Mouse (Mus musculus) midbrain, embryonic 13.5 days (tissue): ENCODE results near the gene Dixdc1. TPM values are rescaled to one million over a fixed set of nuclear protein-coding genes. Genes with fewer than 3 reads are reported as not detected.
A peak's percentile ranks its signal among the peaks of the same experiment; 100 is the strongest.

Experiments
- ATAC-seq: fragments of 200-750 bp; cut with Nextera tagmentation; 2 replicates; pipeline ENCODE4 v1.8.0; 2017; ENCODE audit warnings: mild to moderate bottlenecking, moderate TSS enrichment, moderate library complexity
- H3K27ac ChIP-seq: fragments of 300-500 bp; sonication (generic); 2 replicates; pipeline ENCODE4 v1.5.1; 2015; ENCODE audit warnings: inconsistent platforms, mild to moderate bottlenecking, moderate library complexity
- H3K27me3 ChIP-seq: fragments of 300-500 bp; sonication (generic); 2 replicates; pipeline ENCODE4 v1.6.1; 2015; ENCODE audit warnings: mild to moderate bottlenecking, inconsistent platforms
- H3K36me3 ChIP-seq: fragments of 300-500 bp; sonication (generic); 2 replicates; pipeline ENCODE4 v1.6.1; 2015; ENCODE audit warnings: mild to moderate bottlenecking, inconsistent platforms
- H3K4me1 ChIP-seq: fragments of 300-500 bp; sonication (generic); replicated peaks from 2 replicates; pipeline ENCODE4 v1.6.1; 2015; ENCODE audit warnings: inconsistent platforms
- H3K4me2 ChIP-seq: fragments of 300-500 bp; sonication (generic); replicated peaks from 2 replicates; pipeline ENCODE4 v1.6.1; 2015; ENCODE audit warnings: moderate library complexity, mild to moderate bottlenecking, inconsistent platforms
- H3K4me3 ChIP-seq: fragments of 300-500 bp; sonication (generic); replicated peaks from 2 replicates; pipeline ENCODE4 v1.5.1; 2015; ENCODE audit warnings: mild to moderate bottlenecking, inconsistent platforms
- H3K9ac ChIP-seq: fragments of 300-500 bp; sonication (generic); replicated peaks from 2 replicates; pipeline ENCODE4 v1.6.1; 2015; ENCODE audit warnings: mild to moderate bottlenecking, inconsistent platforms
- H3K9me3 ChIP-seq: fragments of 300-500 bp; sonication (generic); 2 replicates; pipeline ENCODE4 v1.6.1; 2016; ENCODE audit warnings: mild to moderate bottlenecking, inconsistent platforms
- WGBS: fragments of 180-500 bp; shearing (Covaris S2); methylation state at CpG from one replicate; pipeline ENCODE4 v1.1.7; 2015; 5-methylcytosine and 5-hydroxymethylcytosine counted together
- polyA plus RNA-seq: library from polyadenylated mRNA; unstranded; fragments of >200 nt; fragmentation: Nextera tagmentation; extraction: Ambion mirVana; gene quantifications from 2 replicates; pipeline ENCODE4 v1.2.1, GENCODE M21; 2015

The Dixdc1 gene
- polyA plus RNA-seq, 1 experiment from 2014 or later = 33.4 TPM

DNA sequence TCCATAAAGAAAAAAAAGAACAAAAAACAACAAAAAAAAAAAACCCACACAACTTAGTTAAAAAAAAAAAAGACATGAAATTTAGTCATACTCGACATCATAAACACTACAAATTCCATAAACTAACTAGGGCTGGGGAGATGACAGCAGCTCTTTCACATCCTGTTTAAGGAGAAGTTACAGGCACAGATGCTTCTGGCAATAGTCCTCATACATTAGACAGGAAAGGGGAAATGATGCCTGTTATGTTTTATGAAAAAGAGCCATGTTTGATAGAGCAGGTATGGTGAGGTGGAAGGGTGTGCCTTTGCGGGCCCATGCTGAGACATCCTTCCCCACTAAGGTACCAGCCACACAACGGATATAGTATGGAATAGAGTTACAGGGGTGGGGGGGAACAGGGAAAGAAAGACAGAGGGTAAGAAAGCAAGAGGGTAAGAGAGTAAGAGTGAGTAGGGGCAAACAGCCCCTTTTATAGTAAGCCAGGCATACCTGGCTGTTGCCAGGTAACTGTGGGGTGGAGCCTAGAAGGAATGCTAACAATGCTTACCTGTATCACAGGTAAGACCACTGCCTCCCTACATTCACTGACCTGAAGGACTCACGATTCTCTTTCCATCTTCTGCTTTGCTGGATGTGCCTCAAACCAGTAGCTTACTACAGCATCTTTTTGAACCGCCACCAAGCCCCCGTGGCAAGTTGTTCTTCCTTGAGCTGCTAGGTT, 22.4 kb upstream of the Dixdc1 start:
- Histone ChIP-seq H3K4me2 (no peak overlapping the region), H3K9ac (no peak overlapping the region), H3K27me3 (no peaks in the 10 kb centered on the region), H3K36me3 (0 out of 2 replicates have a peak, but pooled peaks cover 2% of the 10 kb centered on the region), H3K4me1 (no peaks in the 10 kb centered on the region), H3K4me3 (no peak overlapping the region), H3K9me3 (no peaks in the 10 kb centered on the region), H3K27ac (no peak overlapping the region)
- no peak for ATAC-seq
- WGBS = 71% methylated on average over 6 of the region's 6 CpGs

DNA sequence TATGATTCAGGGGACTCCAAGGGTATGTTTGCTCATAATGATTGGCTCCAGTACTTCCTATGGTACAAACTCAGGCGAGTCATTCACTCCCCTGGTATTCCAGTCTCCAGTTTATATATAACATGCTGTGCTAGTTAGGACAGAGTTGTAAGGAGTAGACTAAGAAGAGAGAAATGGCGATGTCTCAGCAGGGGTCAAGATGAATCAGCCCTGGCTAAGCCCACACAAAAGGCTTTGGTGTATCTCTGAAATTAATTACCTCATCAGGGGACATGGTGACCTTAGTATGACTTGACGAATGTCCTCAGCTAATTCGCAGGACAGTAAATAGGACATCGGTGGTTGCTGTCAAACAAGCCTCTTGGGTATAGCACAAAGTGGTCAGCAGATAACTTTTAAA, 17.4 kb upstream of the Dixdc1 start:
- H3K9ac ChIP-seq = no peak overlapping the region
- no peak for ATAC-seq
- H3K4me1 ChIP-seq = no peaks in the 10 kb centered on the region
- H3K4me2 ChIP-seq = no peak overlapping the region
- H3K27ac ChIP-seq = no peak overlapping the region
- H3K9me3 ChIP-seq = no peaks in the 10 kb centered on the region
- 54% methylated on average over 5 of the region's 5 CpGs for WGBS
- no peaks in the 10 kb centered on the region for H3K27me3 ChIP-seq
- H3K4me3 ChIP-seq = no peak overlapping the region
- H3K36me3 ChIP-seq = no peaks in the 10 kb centered on the region

DNA sequence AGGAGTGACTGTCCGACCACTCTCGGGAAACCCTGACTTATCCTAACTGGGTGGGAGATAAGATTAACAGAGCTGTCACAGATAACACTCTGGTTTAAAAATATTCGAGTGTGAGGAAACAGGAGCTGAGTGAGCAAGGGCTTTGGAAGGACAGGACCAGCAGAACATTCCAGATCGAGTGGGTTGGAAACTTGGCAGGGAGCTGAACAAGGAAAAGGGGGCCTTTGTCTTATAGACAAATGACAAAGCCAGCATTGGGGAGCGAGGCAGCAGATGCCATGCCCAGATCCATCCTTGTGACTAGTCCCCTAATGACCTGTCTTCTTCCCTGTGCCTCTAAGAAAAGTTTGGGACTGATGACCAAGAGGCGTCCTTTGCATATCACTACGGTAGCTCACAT, 14.6 kb upstream of the Dixdc1 start:
- no peak overlapping the region for H3K9ac ChIP-seq
- ATAC-seq = no peak
- 78% methylated on average over 7 of the region's 7 CpGs for WGBS
- H3K9me3 ChIP-seq = no peaks in the 10 kb centered on the region
- H3K4me1 ChIP-seq = no peaks in the 10 kb centered on the region
- no peaks in the 10 kb centered on the region for H3K27me3 ChIP-seq
- no peak overlapping the region for H3K4me2 ChIP-seq
- H3K4me3 ChIP-seq = no peak overlapping the region
- no peaks in the 10 kb centered on the region for H3K36me3 ChIP-seq
- H3K27ac ChIP-seq = no peak overlapping the region

DNA sequence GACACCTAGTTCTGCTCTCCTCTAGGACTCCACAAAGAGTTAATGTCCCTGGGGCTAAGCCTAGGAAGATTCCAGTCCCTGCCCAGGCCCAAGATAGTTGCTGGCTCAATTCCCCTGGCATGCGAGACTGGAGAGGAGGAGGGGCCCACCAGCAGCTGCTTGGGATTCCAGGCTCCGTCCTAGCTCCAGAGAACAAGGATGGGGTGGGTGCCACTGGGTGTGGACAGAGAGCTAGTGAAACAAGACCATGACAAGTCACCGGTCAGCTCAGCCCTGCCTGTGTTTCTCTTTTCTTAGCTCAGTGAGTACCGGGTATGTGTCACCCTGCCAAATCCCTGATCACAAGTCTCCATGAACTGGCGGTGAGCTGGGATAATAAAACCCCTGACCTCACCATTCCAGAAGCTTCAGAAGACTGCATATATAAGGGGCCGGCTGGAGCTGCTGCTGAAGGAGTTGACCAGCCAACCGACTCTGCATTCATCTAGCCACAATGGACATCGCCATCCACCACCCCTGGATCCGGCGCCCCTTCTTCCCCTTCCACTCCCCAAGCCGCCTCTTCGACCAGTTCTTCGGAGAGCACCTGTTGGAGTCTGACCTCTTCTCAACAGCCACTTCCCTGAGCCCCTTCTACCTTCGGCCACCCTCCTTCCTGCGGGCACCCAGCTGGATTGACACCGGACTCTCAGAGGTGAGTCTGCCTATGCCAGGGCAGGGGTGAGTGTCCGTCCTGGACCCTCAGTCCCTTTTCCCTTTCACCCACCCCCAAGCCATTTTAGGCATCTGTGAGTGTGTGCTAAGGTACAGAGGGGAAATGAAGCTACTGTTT, 13.7 kb upstream of the Dixdc1 start:
- Histone ChIP-seq H3K27ac (no peak overlapping the region), H3K9me3 (no peaks in the 10 kb centered on the region), H3K4me1 (no peaks in the 10 kb centered on the region), H3K27me3 (no peaks in the 10 kb centered on the region), H3K9ac (no peak overlapping the region), H3K4me2 (no peak overlapping the region), H3K4me3 (no peak overlapping the region), H3K36me3 (no peaks in the 10 kb centered on the region)
- no peak for ATAC-seq
- 70% methylated on average over 17 of the region's 17 CpGs for WGBS

DNA sequence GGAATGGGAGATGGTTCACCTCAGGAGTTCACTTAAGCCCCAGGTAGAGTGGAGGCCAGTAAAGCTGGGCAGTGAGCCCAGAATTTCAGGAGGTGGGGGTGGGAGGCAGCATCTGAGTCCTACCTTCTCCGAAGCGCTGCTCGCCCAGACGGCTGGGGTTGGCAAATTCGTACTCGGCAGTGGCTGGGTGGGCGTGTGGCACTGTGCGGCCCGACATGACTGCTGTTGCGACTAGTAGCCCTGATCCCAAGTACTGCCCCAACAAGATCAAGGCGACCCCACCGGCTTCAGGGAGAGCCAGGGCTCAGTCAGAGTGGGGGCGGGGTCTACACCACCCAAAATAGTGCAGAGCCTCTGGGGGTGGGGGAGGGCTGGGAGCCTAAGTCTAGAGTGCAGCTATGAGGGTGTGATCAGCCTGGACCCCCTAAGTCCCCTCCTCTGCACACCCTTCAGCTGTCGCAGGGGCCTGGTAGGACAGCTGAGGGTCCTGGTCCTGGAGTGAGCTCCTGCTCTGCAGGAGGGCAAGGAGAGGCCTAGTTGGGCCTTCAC, 12.8 kb upstream of the Dixdc1 start, which contains the start of gene Hspb2:
TSS of gene Hspb2 (minus strand) at position 301 of the 549 bp plus-strand sequence.
- Histone ChIP-seq H3K27ac (no peak within 1 kb of the TSS), H3K9ac (no peak within 1 kb of the TSS), H3K4me3 (no peak within 1 kb of the TSS), H3K27me3 (0 out of 2 replicates have a peak, but pooled peaks cover 4% of the 10 kb centered on the region), H3K4me1 (no peaks in the 10 kb centered on the region), H3K9me3 (no peaks in the 10 kb centered on the region), H3K4me2 (no peak within 1 kb of the TSS), H3K36me3 (no peaks in the 10 kb centered on the region)
- no peak for ATAC-seq
- whole genome bisulfite sequencing = 69% methylated on average over 14 of the region's 14 CpGs

DNA sequence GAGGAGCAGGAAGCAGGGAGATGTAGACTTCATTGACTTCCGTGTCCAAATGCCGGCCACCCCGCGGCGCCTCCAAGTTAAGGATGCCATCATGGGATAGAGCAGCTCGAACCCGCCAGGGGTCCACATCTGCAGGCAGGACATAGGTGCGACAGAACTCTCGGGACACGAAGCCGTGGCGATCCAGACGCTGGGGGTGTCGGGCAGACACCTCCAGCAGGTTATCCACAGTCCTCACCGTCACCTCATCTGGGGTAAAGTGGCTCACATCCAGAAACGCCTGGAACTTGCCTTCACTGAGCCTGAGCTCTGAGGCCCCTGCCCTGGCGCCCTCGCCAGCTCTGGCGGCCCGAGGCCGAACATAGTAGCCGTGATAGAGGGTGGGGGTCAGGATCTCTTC, 12.0 kb upstream of the Dixdc1 start, which contains the start of gene Cryab:
TSS of gene Cryab (plus strand) at position 3 of the 400 bp plus-strand sequence.
- ATAC-seq = no peak
- H3K4me3 ChIP-seq = no peak within 1 kb of the TSS
- H3K27me3 ChIP-seq = 0 out of 2 replicates have a peak, but pooled peaks cover 10% of the 10 kb centered on the region
- no peak within 1 kb of the TSS for H3K27ac ChIP-seq
- peaks cover 3% of the 10 kb centered on the region; the same call in 1 of the 2 replicates for H3K4me1 ChIP-seq
- H3K4me2 ChIP-seq = no peak within 1 kb of the TSS
- 78% methylated on average over 22 of the region's 22 CpGs for WGBS
- no peak within 1 kb of the TSS for H3K9ac ChIP-seq
- no peaks in the 10 kb centered on the region for H3K36me3 ChIP-seq
- H3K9me3 ChIP-seq = no peaks in the 10 kb centered on the region

DNA sequence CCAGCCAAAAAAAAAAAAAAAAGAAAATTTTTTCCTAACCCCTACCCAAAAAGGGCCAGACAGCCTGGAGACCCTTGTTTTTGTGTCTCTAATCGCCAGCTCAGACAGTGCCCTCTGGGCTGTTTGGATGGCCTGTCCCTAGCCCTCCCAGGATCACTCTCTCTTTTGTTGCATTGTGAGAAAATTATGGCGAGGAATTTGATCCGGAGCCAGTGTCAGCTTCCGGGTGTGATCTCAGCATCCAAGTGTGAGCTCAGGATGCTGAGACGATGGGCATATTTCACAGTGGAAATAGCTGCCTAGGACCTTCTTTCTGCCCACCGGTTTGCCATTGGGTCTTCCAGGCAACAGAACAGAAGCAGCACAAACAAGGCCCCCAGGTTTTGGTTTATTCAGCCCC, 11.4 kb upstream of the Dixdc1 start:
- peaks cover 13% of the 10 kb centered on the region; the same call in 1 of the 2 replicates for H3K27me3 ChIP-seq
- H3K9me3 ChIP-seq = no peaks in the 10 kb centered on the region
- ATAC-seq = no peak
- no peak overlapping the region for H3K4me3 ChIP-seq
- H3K4me2 ChIP-seq = no peak overlapping the region
- H3K36me3 ChIP-seq = no peaks in the 10 kb centered on the region
- WGBS = 75% methylated on average over 6 of the region's 6 CpGs
- no peak overlapping the region for H3K27ac ChIP-seq
- peaks cover 9% of the 10 kb centered on the region; the same call in 1 of the 2 replicates for H3K4me1 ChIP-seq
- H3K9ac ChIP-seq = no peak overlapping the region

DNA sequence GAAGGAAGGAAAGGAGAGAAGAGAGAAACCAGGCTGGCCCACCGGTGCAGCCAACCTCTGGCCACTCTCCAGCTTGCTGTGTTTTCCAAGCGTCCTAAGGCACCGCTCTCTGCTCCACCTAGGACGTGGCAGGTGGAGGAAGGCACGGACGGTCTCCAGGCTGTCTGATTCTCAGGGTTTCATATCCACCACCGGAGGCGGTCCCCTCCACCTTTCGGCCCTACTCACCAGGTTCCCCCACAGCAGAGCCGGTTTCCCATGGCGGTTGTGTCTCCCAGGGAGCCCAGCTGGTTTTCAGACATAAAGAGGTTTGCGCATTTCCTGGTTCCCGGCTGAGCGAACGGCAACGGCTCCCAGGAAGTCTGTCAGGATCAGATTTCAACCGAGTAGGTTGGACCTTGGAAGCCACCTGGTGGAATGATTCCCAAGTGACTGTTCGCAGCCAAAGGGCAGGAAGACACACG, 6.9 kb upstream of the Dixdc1 start, which contains the start of gene 2310030G06Rik:
TSS of gene 2310030G06Rik (minus strand) at position 323 of the 464 bp plus-strand sequence.
- H3K4me1 ChIP-seq = peaks cover 9% of the 10 kb centered on the region; the same call in 1 of the 2 replicates
- peaks cover 13% of the 10 kb centered on the region; the same call in 1 of the 2 replicates for H3K27me3 ChIP-seq
- no peaks in the 10 kb centered on the region for H3K9me3 ChIP-seq
- peak within 1 kb of the TSS; percentile 57 for H3K4me2 ChIP-seq
- H3K4me3 ChIP-seq = peak within 1 kb of the TSS; percentile 37
- no peak for ATAC-seq
- H3K27ac ChIP-seq = no peak within 1 kb of the TSS
- peak within 1 kb of the TSS; percentile 30; the same call in 1 of the 2 replicates for H3K9ac ChIP-seq
- WGBS = 2% methylated on average over 19 of the region's 19 CpGs
- no peaks in the 10 kb centered on the region for H3K36me3 ChIP-seq

DNA sequence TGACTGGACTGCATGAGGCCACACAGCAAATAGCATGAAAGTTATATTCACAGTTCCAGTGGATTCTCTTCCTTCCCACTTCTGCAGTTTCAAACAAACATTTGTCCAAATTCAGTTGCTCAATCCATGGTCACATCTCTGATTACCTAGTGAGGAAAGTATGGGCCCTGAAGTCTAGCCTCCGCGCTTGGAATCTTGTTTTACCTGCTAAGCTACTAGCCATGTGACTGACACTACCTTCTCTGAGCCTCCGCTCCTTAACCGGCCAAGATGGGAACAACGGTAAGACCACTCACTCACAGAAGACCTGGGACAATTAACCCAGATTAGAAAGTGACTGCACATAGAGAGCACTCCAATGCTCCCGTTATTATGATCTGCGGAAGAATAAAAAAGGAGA, 6.5 kb upstream of the Dixdc1 start:
- Histone ChIP-seq H3K4me3 (peak overlapping the region; percentile 37), H3K4me2 (peak overlapping the region; percentile 57), H3K4me1 (peaks cover 9% of the 10 kb centered on the region; the same call in 1 of the 2 replicates), H3K9ac (no peak overlapping the region; the same call in 1 of the 2 replicates), H3K27ac (no peak overlapping the region), H3K27me3 (peaks cover 13% of the 10 kb centered on the region; the same call in 1 of the 2 replicates), H3K9me3 (no peaks in the 10 kb centered on the region), H3K36me3 (no peaks in the 10 kb centered on the region)
- ATAC-seq = no peak
- WGBS = 15% methylated on average over 7 of the region's 7 CpGs

DNA sequence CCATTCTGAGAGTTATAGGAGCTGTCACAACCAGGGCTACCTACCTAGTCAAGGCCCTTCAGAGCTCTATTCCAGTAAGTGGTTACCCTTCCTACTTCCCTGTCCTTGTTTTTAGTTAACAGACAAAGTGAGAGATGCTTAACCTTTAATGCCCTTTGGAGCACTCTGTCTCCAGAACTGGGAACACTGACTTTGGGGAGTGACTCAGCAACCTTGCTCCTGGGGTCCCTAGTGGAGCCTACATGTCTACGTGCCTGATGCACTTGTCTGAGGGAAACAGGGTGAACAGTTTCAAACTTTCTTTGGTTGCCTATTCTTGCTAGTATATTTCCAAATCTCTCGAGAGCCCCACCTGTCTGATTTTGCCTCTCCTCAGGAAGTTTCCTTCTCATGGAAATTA, 3.4 kb upstream of the Dixdc1 start:
- Histone ChIP-seq H3K36me3 (no peaks in the 10 kb centered on the region), H3K9ac (no peak overlapping the region), H3K4me1 (peaks cover 17% of the 10 kb centered on the region), H3K27ac (no peak overlapping the region), H3K4me2 (no peak overlapping the region), H3K27me3 (peaks cover 13% of the 10 kb centered on the region; the same call in 1 of the 2 replicates), H3K9me3 (no peaks in the 10 kb centered on the region), H3K4me3 (no peak overlapping the region)
- ATAC-seq = no peak
- WGBS = 77% methylated on average over 2 of the region's 2 CpGs

DNA sequence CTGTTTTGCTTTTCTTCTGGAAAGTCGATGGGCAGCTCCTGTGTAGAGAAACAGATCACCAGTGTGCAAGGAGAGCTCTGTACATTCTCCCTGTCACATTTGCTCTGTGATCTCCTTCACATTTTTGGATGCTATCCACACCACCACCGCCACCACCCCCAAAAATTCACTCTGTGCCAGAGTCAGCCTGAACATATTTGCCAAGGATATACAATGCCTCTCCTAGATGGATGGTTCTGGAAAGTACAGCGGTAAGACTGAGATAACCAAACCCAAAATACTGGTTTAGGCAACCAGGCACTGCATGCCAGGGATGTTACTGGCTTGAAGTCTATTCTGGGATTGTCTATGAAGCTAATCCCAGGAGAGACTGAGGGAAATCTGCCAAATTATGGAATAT, 2.9 kb upstream of the Dixdc1 start:
- ATAC-seq = no peak
- Histone ChIP-seq H3K9me3 (no peaks in the 10 kb centered on the region), H3K27me3 (peaks cover 10% of the 10 kb centered on the region; the same call in 1 of the 2 replicates), H3K4me3 (no peak overlapping the region), H3K4me2 (no peak overlapping the region), H3K36me3 (no peaks in the 10 kb centered on the region), H3K4me1 (peaks cover 17% of the 10 kb centered on the region), H3K9ac (no peak overlapping the region), H3K27ac (no peak overlapping the region)
- 93% methylated on average over 3 of the region's 3 CpGs for WGBS
